Mouse (Mus musculus): ENCODE results near the gene Gm5127. TPM values are rescaled to one million over a fixed set of nuclear protein-coding genes. Genes with fewer than 3 reads are reported as not detected.
A peak's percentile ranks its signal among the peaks of the same experiment; 100 is the strongest.

The Gm5127 gene
- total RNA-seq (2017): 0.75 to 2.3 TPM in 2 of 3 replicates, not detected in the other

GRCm38 (mm10) chrX:106582886-106583285 is at the start of gene Gm5127:
Gene Gm5127 (plus strand): TSS chrX:106583186.
- ATAC-seq (replicated peaks; ENCODE audit: insufficient number of reproducible peaks, low FRiP score, low TSS enrichment, poor library complexity, severe bottlenecking): no peak

- ATAC-seq (replicated peaks; ENCODE audit: insufficient number of reproducible peaks, low FRiP score, low TSS enrichment, poor library complexity, severe bottlenecking): no peak
Observed at GRCm38 (mm10) chrX:106536359-106536758, 46.6 kb upstream of the Gm5127 start.

DNA sequence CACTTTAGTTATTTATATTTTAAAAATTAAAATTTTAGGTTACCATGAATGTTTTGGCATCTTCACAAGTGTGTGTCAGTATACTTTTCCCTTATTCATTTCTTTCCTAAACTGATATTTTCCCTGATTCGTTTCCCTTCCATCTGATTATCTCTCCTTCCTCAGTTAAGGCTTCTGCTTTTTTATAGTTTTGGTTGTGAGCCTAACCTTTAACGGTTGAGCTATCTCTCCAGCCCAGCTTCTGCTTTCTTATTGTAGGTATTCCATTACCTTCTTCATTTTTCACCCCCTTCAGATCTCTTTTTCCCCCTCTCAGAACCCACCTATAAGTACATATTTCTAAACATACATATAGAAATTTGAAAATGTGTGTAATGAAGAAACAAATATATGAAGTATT is 27.5 kb upstream of the Gm5127 start:
- ATAC-seq (replicated peaks; ENCODE audit: insufficient number of reproducible peaks, low FRiP score, low TSS enrichment, poor library complexity, severe bottlenecking): no peak

- no peak for ATAC-seq (replicated peaks; ENCODE audit: insufficient number of reproducible peaks, low FRiP score, low TSS enrichment, poor library complexity, severe bottlenecking)
Observed at GRCm38 (mm10) chrX:106578966-106579365, 4.0 kb upstream of the Gm5127 start.

GRCm38 (mm10) chrX:106580410-106580809 is 2.6 kb upstream of the Gm5127 start:
- no peak for ATAC-seq (replicated peaks; ENCODE audit: insufficient number of reproducible peaks, low FRiP score, low TSS enrichment, poor library complexity, severe bottlenecking)

DNA sequence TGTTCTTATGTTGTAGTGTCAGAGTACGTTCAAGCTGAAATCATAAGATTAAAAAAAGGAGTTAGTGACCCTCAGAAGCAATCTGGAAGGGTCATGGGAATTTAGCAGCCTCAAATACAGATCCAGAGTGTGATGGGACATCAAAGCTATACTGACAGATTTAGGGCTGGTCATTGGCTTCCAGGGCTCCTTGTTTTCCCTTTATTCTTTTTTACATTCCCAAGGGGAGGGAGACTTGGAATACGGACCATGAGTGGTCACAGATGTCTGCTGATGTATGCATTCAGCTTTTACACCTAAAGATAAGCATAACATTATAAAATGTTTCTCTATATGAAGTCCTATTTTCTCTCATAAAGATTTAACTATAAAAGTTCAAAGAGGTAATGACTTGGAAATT is 789 bp upstream of the Gm5127 start:
- ATAC-seq (replicated peaks; ENCODE audit: insufficient number of reproducible peaks, low FRiP score, low TSS enrichment, poor library complexity, severe bottlenecking): no peak

GRCm38 (mm10) chrX:106593914-106594313 is 10.9 kb downstream of the Gm5127 start:
- no peak for ATAC-seq (replicated peaks; ENCODE audit: insufficient number of reproducible peaks, low FRiP score, low TSS enrichment, poor library complexity, severe bottlenecking)

GRCm38 (mm10) chrX:106595904-106596303 is 12.9 kb downstream of the Gm5127 start:
- ATAC-seq (replicated peaks; ENCODE audit: insufficient number of reproducible peaks, low FRiP score, low TSS enrichment, poor library complexity, severe bottlenecking): no peak

GRCm38 (mm10) chrX:106602574-106603258 is 19.7 kb downstream of the Gm5127 start:
- no peak for ATAC-seq (replicated peaks; ENCODE audit: insufficient number of reproducible peaks, low FRiP score, low TSS enrichment, poor library complexity, severe bottlenecking)

- ATAC-seq (replicated peaks; ENCODE audit: insufficient number of reproducible peaks, low FRiP score, low TSS enrichment, poor library complexity, severe bottlenecking): 0 out of 2 replicates have a peak, but pooled peaks have one; percentile 31
Observed at GRCm38 (mm10) chrX:106603386-106603785, 20.4 kb downstream of the Gm5127 start, which contains the start of gene Cysltr1. Gene Cysltr1 (minus strand): TSS chrX:106603679.

DNA sequence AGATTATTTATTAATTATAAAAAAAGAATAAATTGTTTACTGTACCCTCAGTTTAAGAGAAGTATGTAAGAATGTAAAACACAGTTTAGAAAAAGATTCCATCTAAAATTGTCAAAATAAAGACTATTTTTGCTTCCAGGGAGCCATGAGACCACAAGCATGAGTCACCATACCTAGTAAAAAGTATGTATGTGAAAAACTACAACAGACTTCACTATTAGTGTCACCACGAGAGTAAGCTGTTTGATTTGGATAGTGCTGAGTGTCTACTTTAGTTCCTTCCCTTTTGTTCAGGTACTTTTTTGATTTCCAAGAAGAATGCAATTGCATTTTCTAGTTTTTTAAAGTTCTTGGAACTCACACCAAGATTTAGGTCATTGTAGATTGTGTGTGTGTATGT is 39.5 kb downstream of the Gm5127 start:
- ATAC-seq (replicated peaks; ENCODE audit: insufficient number of reproducible peaks, low FRiP score, low TSS enrichment, poor library complexity, severe bottlenecking): no peak

GRCm38 (mm10) chrX:106623667-106624066 is 40.7 kb downstream of the Gm5127 start:
- ATAC-seq (replicated peaks; ENCODE audit: insufficient number of reproducible peaks, low FRiP score, low TSS enrichment, poor library complexity, severe bottlenecking): no peak

- no peak for ATAC-seq (replicated peaks; ENCODE audit: insufficient number of reproducible peaks, low FRiP score, low TSS enrichment, poor library complexity, severe bottlenecking)
Observed at GRCm38 (mm10) chrX:106628514-106628913, 45.5 kb downstream of the Gm5127 start.

DNA sequence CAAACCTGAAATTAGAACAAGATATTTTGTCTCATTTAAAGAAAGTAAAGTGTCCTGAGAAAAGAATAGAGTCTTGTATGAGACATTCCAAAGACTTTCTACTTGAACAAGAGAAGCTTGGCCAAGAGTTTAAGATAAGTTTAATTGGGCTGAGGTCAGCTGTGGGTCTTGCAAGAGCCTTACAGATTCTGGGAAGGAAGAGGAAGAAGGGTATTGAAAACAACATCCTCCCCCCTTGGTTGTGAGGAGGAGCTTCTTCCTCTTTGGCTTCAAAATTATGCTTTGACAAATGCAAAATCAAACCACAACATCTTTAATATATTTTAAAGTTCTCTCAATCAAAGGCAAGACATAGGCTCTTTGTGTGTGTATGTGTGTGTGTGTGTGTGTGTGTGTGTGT is 50.6 kb downstream of the Gm5127 start:
- ATAC-seq (replicated peaks; ENCODE audit: insufficient number of reproducible peaks, low FRiP score, low TSS enrichment, poor library complexity, severe bottlenecking): peak; percentile 59; the same call in 1 of the 2 replicates

DNA sequence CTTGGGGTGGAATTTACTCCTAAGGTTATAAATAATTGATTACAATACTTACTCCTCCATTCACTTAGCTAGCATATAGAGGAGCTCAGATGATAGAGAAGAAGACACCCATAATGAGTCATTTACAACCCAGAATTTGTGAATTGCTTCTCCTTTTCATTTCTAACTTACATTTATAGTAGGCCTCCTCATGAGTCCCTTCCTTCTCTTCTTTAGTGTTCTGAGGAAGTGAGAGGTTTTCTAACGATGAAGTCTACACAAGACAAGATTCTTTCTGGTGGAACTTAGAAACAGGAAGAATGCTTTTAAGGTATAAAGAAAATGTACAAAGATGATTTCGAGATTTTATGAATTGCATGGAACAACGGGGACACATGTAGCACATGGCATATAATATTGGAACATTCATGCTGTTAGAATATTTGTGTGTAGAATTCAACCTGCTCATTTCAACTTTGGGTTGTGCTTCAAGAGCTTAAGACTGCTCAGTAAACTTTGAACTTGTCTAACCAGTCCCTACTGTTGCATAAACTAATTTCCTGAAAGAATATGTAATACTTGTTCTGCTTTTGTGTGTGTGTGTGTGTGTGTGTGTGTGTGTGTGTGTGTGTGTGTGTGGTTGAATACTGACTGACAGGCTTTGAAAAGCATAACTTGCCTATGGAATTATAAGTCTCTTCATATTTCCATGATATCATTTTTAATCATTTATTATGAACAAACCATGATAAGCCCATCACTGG is 52.0 kb downstream of the Gm5127 start:
- ATAC-seq (replicated peaks; ENCODE audit: insufficient number of reproducible peaks, low FRiP score, low TSS enrichment, poor library complexity, severe bottlenecking): 0 out of 2 replicates have a peak, but pooled peaks have one; percentile 40

- ATAC-seq (replicated peaks; ENCODE audit: insufficient number of reproducible peaks, low FRiP score, low TSS enrichment, poor library complexity, severe bottlenecking): no peak
Observed at GRCm38 (mm10) chrX:106662101-106662500, 79.1 kb downstream of the Gm5127 start.

GRCm38 (mm10) chrX:106704590-106704989 is 121.6 kb downstream of the Gm5127 start:
- ATAC-seq (replicated peaks; ENCODE audit: insufficient number of reproducible peaks, low FRiP score, low TSS enrichment, poor library complexity, severe bottlenecking): peak; percentile 68

GRCm38 (mm10) chrX:106717160-106717559 is 134.2 kb downstream of the Gm5127 start:
- no peak for ATAC-seq (replicated peaks; ENCODE audit: insufficient number of reproducible peaks, low FRiP score, low TSS enrichment, poor library complexity, severe bottlenecking)

DNA sequence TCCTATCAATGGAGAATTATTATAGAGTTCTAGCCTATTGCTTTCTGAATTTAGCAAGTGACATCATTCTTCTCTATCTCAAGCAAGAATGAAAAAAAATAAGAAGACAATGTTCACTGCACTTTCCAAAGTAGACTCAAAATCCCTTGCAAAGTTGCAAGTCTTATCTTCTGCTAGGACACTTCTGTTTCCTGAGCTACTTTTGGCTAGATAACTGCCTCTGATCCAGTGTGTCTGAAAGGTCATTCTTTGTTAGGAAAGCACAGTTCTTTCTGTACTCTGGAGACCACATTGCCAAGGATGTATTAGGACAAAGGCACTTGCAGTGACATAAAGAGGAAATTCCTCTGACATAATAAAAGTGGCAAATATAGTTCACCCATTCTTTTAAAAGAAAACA is 159.3 kb downstream of the Gm5127 start:
- ATAC-seq (replicated peaks; ENCODE audit: insufficient number of reproducible peaks, low FRiP score, low TSS enrichment, poor library complexity, severe bottlenecking): no peak

GRCm38 (mm10) chrX:106755272-106755671 is 172.3 kb downstream of the Gm5127 start:
- no peak for ATAC-seq (replicated peaks; ENCODE audit: insufficient number of reproducible peaks, low FRiP score, low TSS enrichment, poor library complexity, severe bottlenecking)

Measured in monocyte, adult 5-6 weeks (primary cell).